Mouse (Mus musculus) E14TG2a.4 (cell line): ENCODE data around the gene Knop1.

ENCODE experiments used
- CTCF ChIP-seq: conservative IDR thresholded peaks from 2 replicates; pipeline ENCODE4 v1.5.1; 2014; ENCODE audit warnings: low read length
- NANOG ChIP-seq: IDR thresholded peaks from 2 replicates; pipeline ENCODE4 v1.6.1; 2014; ENCODE audit warnings: borderline replicate concordance, low read length, mixed read lengths
- POU5F1 ChIP-seq: IDR thresholded peaks from 2 replicates; pipeline ENCODE4 v1.6.1; 2014; ENCODE audit warnings: low read length, borderline replicate concordance

- TF ChIP-seq CTCF = no peak
- no peak for TF ChIP-seq POU5F1
- no peak for TF ChIP-seq NANOG
Measured at GRCm38 (mm10) chr7:118848796-118849195, 7.3 kb downstream of the Knop1 start.
